Mouse (Mus musculus): ENCODE results near the gene Prep.
"Not testable (repeated sequence)": the region's sequence is repeated elsewhere in the genome, so short reads cannot be mapped to it uniquely, and the experiment has no call there.

Gene Prep

DNA sequence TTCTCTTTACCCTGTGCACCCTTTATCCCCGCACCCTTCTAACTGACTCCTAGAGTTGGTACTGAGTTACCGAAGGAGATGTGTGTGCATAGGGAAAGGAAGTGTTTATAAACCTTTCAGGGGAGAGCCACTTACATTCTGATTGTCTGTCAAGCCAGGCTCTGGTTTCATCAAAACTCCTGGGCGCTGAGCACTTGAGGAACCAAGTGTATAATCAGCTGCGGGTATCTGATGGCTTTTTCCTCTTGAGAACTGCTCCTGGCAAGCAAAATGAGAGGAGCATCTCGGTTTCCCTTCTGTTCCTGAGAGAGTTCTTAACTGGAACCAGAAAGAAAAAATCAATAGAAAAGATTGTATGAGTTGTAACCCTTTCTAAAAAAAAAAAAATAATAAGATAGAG, 10.3 kb downstream of the Prep start:
- no peak for DNase-seq

DNA sequence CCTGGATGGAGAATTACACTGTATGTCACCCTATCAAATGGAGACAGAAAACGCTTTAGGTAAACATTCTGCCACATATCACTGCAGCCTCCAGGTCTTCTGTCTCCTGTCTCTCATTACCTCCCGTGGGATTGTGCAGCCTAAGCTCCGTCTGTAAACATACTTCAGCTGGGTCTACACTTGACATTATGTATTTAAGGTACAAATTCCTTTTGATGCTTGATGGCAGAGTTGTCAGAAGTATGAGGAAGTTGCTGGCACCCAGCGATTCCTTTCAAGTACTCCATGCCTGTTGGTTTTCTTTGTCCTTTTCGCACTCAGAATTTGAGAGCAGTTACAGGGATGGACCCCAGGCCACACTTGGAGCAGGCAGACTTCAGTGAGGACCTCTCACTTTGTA, 12.8 kb downstream of the Prep start:
- no peak for DNase-seq

DNA sequence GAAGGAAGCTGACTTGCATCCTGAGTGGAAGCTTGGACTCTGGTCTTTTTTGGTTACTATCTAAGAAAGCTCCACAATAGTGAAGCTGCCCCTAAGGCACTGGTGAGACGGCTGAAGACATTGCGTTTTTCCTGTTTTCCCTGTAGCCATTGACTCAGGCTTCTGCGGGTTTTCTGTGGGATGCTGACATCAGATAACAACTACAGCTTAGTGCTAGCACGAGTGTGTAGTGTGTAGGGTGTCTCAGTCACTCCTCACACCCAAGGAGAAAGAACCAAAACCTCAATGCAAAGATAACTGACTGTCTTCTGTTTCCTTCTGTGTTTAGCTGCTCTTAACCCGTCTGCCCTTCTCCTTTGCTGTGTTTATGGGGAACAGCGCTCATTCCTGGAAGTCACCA, 13.5 kb downstream of the Prep start:
- no peak for DNase-seq

DNA sequence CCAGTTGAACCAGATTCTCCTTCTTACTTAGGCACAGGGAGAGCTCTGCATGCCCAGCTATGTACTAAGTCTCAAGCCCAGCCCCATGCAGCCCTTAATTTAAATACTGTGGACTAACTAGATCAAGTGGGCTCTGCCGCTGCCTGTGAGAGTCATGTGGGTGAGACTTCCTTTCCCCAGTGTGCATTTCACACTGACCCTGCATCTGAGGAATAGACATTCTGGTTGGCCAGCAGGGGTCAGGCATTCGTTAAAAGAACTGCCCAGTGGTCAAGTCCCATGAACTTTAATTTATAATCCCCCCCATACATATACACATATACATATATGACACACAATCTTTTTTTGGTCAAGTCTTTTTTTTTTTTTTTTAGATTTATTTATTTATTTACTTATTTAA, 15.7 kb downstream of the Prep start:
- DNase-seq = peak in 1 of 2 experiments; percentile 19

DNA sequence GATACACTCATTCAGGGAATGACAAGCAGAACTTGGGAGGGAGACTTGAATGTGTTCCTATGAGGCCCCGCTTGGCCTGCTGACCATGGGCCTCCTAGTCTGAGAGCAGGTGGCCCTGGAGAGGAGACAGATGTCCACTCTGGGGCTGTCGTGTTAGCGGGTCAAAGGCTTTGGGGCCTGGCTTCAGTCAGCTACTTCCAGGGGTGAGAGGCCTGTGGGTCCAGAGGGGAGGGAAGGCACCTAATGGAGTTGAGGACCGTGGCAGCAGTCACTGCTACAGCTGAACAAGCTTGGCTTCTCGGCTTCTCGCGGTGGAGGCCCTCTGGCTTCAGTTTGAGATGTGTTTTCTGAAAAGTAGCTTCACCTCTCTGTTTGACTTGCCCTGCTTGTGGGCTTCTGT, 17.0 kb downstream of the Prep start:
- DNase-seq = not testable (repeated sequence)

- DNase-seq = peak in 1 of 2 experiments; percentile 23
Observed at GRCm38 (mm10) chr10:45084471-45084870, 17.5 kb downstream of the Prep start.

DNA sequence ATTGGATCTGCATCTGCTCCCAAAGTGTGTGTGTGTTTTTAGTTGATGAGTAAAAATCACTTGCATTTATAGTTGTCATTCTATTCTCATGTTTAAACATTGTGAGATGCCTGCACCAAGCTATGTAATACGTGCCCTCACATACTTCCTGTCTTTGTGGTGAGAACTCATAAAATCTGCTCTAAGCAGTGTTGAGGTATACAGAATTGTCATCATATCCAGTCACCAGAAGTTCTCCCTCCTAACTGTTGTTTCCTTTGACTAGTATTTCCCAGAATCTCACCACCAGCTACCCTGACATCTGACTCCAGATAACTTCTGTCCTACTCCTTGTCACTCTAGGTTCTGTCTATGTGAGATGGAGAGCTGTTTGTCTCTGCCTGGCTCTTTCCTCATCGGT, 18.3 kb downstream of the Prep start:
- DNase-seq = no peak

DNA sequence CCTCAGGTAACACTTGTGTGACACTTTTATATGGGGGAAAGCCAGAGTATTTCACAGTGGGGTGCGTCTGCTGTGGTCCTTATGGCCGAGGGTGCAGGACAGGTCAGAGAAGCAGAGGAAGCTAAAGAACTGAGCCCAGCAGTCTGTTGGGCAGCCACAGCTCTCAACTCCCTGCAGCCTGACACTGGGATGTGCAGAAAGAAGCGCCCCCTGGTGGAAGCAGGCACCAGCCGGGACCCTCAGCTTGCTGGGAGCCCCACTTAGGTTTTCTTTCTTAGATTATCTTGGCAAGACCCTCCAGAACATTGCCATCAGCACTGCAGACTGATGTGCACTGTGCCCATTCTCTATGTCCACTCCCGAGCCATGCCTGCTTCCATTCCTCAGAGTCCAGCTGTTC, 19.6 kb downstream of the Prep start:
- DNase-seq = peak; percentile 19 to 44

DNA sequence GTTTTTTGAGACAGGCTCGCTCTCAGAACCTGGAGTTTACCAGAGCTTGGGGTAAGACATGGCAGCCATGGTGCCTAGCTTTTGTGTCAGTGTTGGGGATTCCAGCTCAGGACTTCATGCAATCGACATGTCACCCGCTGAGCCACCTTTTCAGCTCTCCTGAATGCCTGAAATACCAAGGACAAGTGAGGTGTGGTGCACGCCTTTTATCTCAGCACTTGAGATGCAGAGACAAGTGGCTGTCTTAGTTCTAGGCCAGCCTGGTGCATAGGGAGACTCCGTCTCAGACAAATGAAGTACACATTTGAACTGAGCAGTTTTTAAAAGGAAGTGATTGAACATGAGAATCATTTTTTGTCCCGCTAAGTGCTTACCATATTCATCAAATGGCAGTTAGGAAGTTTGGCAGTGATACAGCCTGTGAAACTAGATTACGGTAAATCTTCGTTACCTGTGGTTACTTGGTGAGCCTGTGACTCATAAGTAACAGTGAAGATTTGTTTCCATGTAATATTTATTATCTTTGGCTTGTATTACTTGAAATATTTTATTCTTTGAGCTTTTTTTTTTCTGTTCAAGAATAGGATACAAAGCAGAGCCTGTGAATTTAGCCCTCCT, 24.6 kb downstream of the Prep start:
- no peak for DNase-seq

DNA sequence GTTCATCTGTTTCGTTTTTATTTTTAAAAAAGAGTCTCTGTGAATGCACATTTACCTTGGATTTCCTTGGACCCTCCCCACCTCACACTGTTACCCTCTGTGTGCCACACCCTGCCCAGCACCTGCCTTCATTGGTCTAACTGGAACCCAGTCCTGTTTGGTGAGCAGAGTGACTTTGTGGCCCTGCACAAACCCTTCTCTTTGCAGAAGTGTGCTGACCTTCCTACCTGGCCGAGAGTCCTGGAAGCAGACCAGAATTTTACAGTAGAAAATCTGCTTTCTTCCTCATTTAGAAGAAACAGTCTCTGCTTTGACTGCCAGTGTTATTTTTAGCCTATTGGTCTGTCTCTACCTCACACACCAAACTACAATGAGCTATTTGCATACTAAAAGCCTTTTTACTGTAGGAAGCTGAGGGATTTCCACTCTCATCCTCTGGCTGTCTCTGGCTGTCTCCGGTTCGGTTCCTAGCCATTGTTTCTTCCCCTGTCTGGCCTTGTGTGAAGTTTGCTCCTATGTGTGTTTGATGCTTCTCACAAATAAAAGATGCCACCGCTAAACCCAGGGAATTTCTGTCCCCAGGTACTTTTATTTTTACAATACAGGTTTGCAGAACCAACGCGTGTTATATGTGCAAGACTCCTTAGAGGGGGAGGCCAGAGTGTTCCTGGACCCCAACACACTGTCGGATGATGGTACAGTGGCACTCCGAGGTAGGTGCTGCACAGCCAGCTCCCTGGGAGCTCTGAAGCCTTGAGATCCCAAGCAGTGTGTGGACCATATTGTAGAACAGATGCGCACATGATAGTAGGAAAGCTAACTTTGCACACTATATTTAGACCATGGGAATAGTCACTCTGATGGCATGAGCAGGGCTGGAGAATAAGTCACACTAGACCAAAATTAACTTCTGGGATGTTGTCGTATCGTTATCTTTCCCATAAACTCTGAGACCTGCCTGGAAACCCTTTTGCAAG, 25.4 kb downstream of the Prep start:
- DNase-seq = peak; percentile 22 to 40

DNA sequence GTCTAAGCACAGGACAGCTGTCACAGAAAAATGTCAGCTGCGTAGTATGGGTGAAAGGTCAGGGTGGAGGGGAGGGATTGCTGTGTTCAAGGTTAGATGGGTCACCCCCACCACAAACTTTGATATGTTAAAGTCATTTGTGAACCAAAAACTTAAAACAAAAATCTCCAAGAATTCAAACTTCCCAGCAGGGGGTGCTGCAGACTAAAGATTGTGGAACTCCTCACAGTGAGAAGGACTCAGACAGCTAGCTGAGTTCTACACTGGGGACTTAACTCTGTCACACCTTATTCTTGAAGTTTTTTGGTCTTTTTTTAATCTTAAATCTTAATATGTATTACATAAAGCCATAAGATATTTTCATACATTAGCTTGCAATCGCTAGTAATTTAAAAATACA, 31.7 kb downstream of the Prep start:
- peak in 1 of 2 experiments; percentile 25 for DNase-seq

GRCm38 (mm10) chr10:45100473-45100872, 33.5 kb downstream of the Prep start:
- no peak for DNase-seq

DNA sequence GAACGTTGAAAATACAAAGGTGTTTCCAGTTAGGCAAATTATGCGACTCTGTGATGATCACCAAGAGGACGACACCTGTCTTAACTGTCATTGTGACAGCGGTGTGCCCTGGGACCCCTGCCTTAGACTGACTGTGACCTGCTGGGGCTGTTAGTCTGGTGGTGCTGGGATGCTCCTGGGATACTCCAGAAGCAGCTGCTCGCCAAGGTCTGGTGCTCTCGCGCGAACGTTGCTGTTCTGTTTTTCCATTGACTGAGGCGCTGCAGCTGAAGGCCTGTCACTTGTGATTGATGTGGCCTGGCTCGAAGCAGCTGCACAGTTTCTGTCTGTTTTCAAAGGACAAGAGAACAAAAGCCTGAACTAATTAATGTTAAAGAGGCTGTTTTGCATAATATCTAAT, 36.2 kb downstream of the Prep start:
- no peak for DNase-seq

DNA sequence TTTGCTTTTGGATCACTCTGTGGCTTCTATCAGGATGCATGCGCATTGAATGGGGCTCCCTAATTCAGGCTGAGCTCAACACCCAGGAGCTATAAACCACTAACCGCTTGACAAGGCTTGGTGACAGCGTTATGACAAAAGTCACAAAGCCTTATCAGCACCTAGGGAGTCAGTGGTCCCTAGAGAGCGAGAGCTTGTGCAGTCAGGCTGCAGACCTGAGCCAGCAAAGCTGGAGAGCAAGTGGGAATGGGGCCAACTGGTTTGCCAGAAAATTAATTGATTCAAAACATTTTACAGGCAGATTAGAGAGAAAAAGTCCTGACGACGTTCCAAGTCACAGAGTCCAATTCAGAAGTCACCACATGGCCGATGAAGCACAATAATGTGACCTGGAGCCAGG, 37.1 kb downstream of the Prep start:
- DNase-seq = peak; percentile 22 to 53

DNA sequence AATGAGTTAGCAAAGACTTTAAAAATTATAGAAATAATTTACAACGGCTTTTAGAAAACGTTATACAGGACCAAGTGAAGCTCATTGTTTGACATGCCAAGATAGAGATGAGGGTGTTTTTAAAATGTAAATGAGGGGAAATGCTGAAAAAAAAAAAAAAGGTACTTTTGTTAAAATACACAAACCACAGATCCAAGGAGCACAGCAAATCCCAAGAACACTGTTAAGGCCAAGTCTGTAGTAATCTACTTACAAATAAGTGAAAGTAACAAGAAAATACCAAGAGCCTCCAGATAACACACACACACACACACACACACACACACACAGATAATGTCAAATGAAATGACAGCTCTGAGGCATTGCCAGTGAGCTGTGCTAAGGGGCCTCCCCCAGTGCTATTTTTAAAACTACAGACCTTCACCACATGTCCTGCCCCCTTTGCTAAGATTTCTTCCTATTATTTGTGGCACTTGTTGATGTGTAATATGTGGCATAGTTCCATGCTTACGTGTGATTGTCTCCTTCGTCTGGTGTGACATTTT, 37.6 kb downstream of the Prep start:
- DNase-seq = no peak

GRCm38 (mm10) chr10:45106541-45106940, 39.5 kb downstream of the Prep start:
- DNase-seq = no peak

DNA sequence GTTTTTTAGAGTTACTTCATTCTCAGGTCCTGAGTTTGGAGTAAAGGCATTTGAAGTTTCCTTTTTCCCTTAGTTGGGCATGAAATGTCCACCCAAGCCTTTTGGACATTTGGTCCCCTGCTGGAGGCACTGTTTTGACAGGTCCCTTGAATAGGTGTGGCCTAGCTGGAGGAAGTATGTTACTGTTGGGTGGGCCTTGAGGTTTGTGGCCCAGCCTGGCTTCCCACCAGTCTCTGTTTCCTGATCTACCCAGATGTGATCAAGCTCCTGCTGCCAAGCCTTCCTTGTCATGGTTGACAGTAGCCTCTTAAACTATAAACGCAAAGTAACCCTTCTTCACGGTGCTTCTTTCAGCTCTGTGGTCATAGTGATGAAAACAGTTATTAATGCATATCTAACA, 40.3 kb downstream of the Prep start:
- no peak for DNase-seq

DNA sequence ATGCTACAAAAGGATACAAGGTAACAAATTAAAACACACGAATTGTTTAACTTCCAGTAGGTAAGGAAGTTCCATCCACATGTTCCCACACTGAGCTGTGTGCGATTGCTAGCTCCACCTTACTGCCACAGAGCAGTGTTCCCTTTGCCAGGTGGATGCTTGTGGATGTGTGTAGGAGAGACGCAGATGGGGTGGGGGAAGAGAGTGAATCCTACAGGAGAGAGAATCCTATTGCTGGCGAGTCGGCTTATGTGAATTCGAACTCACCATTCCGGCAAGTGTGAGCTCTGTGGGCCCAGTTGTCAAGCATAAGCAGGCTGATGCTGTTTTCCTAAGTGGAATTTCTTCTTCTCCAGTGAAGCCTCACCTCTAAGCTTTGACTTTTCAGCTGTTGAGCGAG, 42.0 kb downstream of the Prep start:
- no peak for DNase-seq

DNA sequence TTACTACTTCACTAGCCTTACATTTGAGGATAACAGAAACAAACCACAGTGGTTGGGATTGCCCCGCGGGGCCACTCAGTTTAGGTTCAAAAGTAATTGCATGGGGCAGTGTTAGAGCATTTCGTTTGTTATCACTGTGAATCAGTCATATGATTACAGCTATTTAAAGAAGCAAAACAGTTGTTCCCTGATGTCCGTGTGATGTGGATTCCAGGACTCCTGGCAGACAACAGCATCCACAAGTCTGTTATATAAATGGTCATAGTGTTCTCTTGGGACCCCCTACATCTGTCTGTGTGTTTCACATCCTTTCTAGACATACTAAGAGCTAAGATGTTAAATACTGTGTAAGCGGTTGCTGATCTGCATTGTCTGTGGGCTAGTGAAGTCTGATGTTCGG, 43.0 kb downstream of the Prep start:
- DNase-seq = no peak

DNA sequence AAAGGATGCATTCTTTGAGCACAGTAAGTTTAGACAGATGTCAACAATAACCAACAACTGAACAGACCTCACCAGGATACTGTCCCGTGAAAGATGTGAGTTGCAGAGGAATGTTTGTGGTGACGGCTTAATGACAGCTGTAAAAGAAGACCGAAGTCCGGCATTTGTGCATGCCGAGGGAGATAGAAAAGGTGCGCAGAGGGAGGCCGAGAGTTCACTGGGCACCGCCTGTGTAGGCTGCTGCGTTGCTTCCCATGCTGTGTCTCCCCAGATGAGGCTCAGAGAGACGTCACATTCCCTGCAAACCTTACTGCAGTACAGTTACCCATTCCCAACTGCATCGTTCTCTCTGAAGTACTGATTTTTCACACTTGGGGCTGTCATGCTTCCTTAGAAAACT, 45.9 kb downstream of the Prep start:
- DNase-seq = no peak

GRCm38 (mm10) chr10:45114462-45114861, 47.5 kb downstream of the Prep start:
- peak in 1 of 2 experiments; percentile 22 for DNase-seq

DNA sequence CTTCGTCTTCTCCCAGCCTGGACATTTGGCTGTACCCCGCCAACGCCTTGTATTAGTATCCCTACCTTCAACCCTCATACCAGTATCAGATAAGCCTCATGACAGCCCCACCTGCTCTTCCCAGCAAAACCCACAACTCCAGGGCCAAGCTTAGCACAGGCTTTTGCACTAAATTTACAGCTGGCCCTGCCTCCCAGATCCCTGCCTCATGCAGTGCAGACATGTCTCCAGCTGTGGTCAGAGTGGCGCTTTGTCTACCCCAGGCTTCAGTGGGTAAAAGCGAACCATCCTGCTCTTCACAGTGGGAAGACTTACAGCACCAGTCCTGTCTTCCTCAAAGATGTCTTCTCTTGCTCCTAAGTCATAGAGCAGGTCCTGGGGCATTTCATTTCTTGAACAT, 49.8 kb downstream of the Prep start:
- no peak for DNase-seq

DNA sequence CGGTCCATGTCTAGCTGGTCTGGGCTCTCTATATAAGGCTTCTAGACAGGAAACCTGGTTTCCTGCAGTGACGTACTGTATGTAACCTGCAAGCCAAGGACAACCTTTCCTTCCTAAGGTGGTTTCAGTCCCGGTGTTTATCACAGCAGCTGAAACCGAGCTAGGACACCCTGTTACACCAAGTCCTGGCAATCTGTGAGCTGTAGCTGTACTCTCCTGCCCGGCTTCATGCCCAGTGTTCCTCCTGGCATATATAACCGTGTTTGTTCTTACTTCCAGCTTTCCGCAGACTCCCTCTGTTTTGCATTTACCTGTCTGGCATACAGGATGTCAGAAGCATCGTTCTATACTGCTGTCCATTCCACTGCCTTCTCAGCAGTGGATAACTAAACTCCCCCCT, 51.4 kb downstream of the Prep start:
- DNase-seq = peak in 1 of 2 experiments; percentile 48

GRCm38 (mm10) chr10:45121637-45122036, 54.6 kb downstream of the Prep start:
- DNase-seq = no peak

Data from cerebellum, postnatal 25 days (tissue).